Mouse (Mus musculus) limb, embryonic 14.5 days (tissue): Measurements from ENCODE around the gene Hnrnpab. TPM values are rescaled to one million over a fixed set of nuclear protein-coding genes. Genes with fewer than 3 reads are reported as not detected.

ENCODE experiments used
- ATAC-seq: fragments of 200-750 bp; cut with Nextera tagmentation; 2 replicates; pipeline ENCODE4 v1.8.0; 2017; ENCODE audit warnings: low read depth, moderate number of reproducible peaks, moderate TSS enrichment; ENCODE audit not compliant: low FRiP score
- DNase-seq: peaks from one replicate; pipeline ENCODE4 v3.0.0-alpha.2; 2015; ENCODE audit warnings: low spot score
- H3K27ac ChIP-seq: fragments of 300-500 bp; sonication (generic); replicated peaks from 2 replicates; pipeline ENCODE4 v1.5.1; 2014; ENCODE audit warnings: low read depth, mild to moderate bottlenecking, low read length, moderate library complexity, mixed read lengths
- H3K27me3 ChIP-seq: fragments of 300-500 bp; sonication (generic); 2 replicates; pipeline ENCODE4 v1.6.1; 2014; ENCODE audit warnings: low read length, mixed read lengths; ENCODE audit not compliant: control insufficient read depth, insufficient read depth
- H3K36me3 ChIP-seq: fragments of 300-500 bp; sonication (generic); 2 replicates; pipeline ENCODE4 v1.6.1; 2014; ENCODE audit warnings: mild to moderate bottlenecking, low read length, moderate library complexity, mixed read lengths; ENCODE audit not compliant: control insufficient read depth, insufficient read depth
- H3K4me1 ChIP-seq: fragments of 300-500 bp; sonication (generic); 2 replicates; pipeline ENCODE4 v1.6.1; 2014; ENCODE audit warnings: antibody characterized with exemption, low read length, mixed read lengths; ENCODE audit not compliant: control insufficient read depth, insufficient read depth
- H3K4me2 ChIP-seq: fragments of 300-500 bp; sonication (generic); replicated peaks from 2 replicates; pipeline ENCODE4 v1.6.1; 2014; ENCODE audit warnings: low read depth, mild to moderate bottlenecking, low read length, moderate library complexity; ENCODE audit not compliant: severe bottlenecking
- H3K4me3 ChIP-seq: fragments of 300-500 bp; sonication (generic); replicated peaks from 2 replicates; pipeline ENCODE4 v1.5.1; 2014; ENCODE audit warnings: low read length
- H3K9ac ChIP-seq: fragments of 300-500 bp; sonication (generic); 2 replicates; pipeline ENCODE4 v1.6.1; 2014; ENCODE audit warnings: mild to moderate bottlenecking, low read depth, low read length, moderate library complexity; ENCODE audit not compliant: severe bottlenecking
- H3K9me3 ChIP-seq: fragments of 300-500 bp; sonication (generic); 2 replicates; pipeline ENCODE4 v1.6.1; 2016; ENCODE audit warnings: low read length; ENCODE audit not compliant: control insufficient read depth
- POLR2A ChIP-seq: fragments of 200-500 bp; IDR thresholded peaks from 2 replicates; pipeline ENCODE4 v1.8.0; 2012; ENCODE audit warnings: inconsistent platforms, mild to moderate bottlenecking, moderate library complexity, borderline replicate concordance; ENCODE audit not compliant: insufficient read depth, insufficient read length; ENCODE audit errors: extremely low read depth
- WGBS: fragments of 180-500 bp; shearing (Covaris S2); extraction: QIAGEN DNeasy Blood & Tissue Kit; methylation state at CpG from one replicate; pipeline ENCODE4 v1.1.7; 2014; 5-methylcytosine and 5-hydroxymethylcytosine counted together
- polyA plus RNA-seq, 2 experiments: library from polyadenylated mRNA; depleted of rRNA in 1 of 2; stranded (reverse) in 1 of 2; unstranded in 1 of 2; fragments of >200 nt; fragmentation: Nextera tagmentation in 1 of 2; extraction: Ambion mirVana in 1 of 2; gene quantifications; 2 replicates each; pipeline versions ENCODE4 v1.2.1 to v1.2.3; 2012 to 2014

Gene Hnrnpab
- polyA plus RNA-seq, 2 experiments, result 480 to 516 TPM

DNA sequence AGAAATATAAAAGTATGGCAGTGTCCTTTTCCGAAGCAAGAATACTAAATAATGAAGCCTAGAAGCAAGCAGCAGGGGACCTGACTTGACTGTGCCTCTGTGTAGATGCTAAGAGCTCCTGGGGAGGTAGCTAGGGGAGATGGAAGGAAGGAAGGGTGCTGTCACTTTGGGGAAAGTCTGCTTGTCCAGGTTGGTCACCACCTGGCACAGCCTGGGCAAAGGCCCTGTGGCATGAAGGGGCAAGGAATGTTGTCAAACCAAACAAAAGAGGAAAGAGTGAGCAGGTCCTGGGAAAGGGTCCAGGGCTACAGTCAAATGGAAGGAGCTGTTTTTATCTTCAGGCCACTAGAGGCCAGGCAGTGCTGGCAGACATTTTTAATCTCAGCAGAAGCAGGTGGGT lies 19.6 kb downstream of the Hnrnpab start:
- H3K27me3 ChIP-seq, result no peaks in the 10 kb centered on the region
- 91% methylated on average over 1 of the region's 1 CpGs for WGBS
- peaks cover 8% of the 10 kb centered on the region for H3K4me1 ChIP-seq
- H3K27ac ChIP-seq, result no peak overlapping the region
- no peak overlapping the region for H3K9ac ChIP-seq
- no peak for TF ChIP-seq POLR2A
- H3K4me3 ChIP-seq, result no peak overlapping the region
- H3K36me3 ChIP-seq, result peaks cover 59% of the 10 kb centered on the region
- H3K4me2 ChIP-seq, result no peak overlapping the region
- ATAC-seq, result no peak
- DNase-seq, result no peak
- H3K9me3 ChIP-seq, result no peaks in the 10 kb centered on the region

GRCm38 (mm10) chr11:51586411-51586810 lies 20.2 kb downstream of the Hnrnpab start:
- DNase-seq, result no peak
- Histone ChIP-seq H3K4me1 (peaks cover 8% of the 10 kb centered on the region), H3K27me3 (no peaks in the 10 kb centered on the region), H3K36me3 (peaks cover 52% of the 10 kb centered on the region), H3K9me3 (no peaks in the 10 kb centered on the region), H3K9ac (no peak overlapping the region), H3K27ac (no peak overlapping the region), H3K4me3 (no peak overlapping the region), H3K4me2 (no peak overlapping the region)
- WGBS, result 90% methylated on average over 13 of the region's 13 CpGs
- ATAC-seq, result no peak
- TF ChIP-seq POLR2A, result no peak

- peaks cover 47% of the 10 kb centered on the region for H3K36me3 ChIP-seq
- H3K4me2 ChIP-seq, result peak overlapping the region; percentile 85
- DNase-seq (no peak), ATAC-seq (no peak)
- H3K9ac ChIP-seq, result peak overlapping the region; percentile 86
- H3K4me3 ChIP-seq, result peak overlapping the region; percentile 65
- peaks cover 8% of the 10 kb centered on the region for H3K4me1 ChIP-seq
- no peak for TF ChIP-seq POLR2A
- no peaks in the 10 kb centered on the region for H3K9me3 ChIP-seq
- 58% methylated on average over 8 of the region's 8 CpGs for WGBS
- no peaks in the 10 kb centered on the region for H3K27me3 ChIP-seq
- no peak overlapping the region for H3K27ac ChIP-seq
Observed at GRCm38 (mm10) chr11:51585608-51586252, 20.9 kb downstream of the Hnrnpab start.

DNA sequence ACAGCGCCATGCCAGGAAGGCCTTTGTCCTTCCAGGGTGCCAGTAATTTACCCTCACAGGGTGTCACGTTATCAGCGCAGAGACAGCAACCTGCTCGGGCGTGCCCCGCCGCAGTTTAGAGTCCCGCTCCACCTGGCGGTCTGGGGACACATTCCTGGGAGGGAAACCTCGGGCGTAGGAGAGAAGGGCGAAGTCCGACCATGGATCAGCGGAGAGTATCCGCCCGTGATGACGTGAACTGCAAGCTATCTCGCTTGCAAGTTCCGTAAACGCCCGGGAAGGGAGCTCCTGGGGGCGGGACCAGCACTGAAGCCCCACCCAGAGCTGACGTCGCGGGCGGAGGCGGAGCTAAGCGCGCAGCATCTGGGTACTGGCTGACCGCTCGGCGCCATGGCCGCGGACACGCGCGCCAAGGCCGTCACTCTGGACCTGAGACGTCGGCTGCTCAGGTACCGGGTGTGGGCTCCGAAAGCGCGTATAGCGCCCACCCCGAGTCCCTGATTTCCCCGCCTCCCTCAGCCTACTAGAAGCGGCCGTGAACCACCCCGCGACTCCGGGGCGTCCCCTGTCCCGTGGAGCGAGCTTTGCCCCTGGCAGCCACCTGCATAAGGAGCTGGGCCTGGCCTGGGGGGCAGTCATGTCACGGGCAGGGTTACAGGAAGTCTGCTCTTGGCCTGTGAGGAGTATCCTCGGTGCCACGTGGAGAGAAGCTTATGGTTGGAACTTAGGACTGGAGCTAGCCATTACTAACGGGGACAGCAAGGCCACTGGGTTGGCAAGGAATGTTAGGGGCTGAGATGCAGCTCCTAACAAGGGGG lies 22.0 kb downstream of the Hnrnpab start, which contains the start of gene Phykpl:
Phykpl (plus strand) TSS at position 327 of the 818 bp plus-strand sequence.
- H3K4me2 ChIP-seq, result peak within 1 kb of the TSS; percentile 85
- TF ChIP-seq POLR2A, result peak; percentile 83; the same call in 1 of the 2 replicates
- H3K27me3 ChIP-seq, result no peaks in the 10 kb centered on the region
- no peaks in the 10 kb centered on the region for H3K9me3 ChIP-seq
- peak within 1 kb of the TSS; percentile 65 for H3K4me3 ChIP-seq
- DNase-seq (peak; percentile 96), ATAC-seq (peak; percentile 95)
- H3K36me3 ChIP-seq, result peaks cover 38% of the 10 kb centered on the region
- peak within 1 kb of the TSS; percentile 86 for H3K9ac ChIP-seq
- peaks cover 8% of the 10 kb centered on the region for H3K4me1 ChIP-seq
- under 1% methylated on average over 52 of the region's 59 CpGs for WGBS
- H3K27ac ChIP-seq, result peak within 1 kb of the TSS; percentile 92

GRCm38 (mm10) chr11:51584057-51584430 lies 22.6 kb downstream of the Hnrnpab start:
- TF ChIP-seq POLR2A, result no peak
- WGBS, result 19% methylated on average over 9 of the region's 9 CpGs
- Histone ChIP-seq H3K4me2 (peak overlapping the region; percentile 85), H3K27me3 (no peaks in the 10 kb centered on the region), H3K9ac (peak overlapping the region; percentile 86), H3K4me1 (peaks cover 8% of the 10 kb centered on the region), H3K4me3 (peak overlapping the region; percentile 65), H3K36me3 (peaks cover 33% of the 10 kb centered on the region), H3K9me3 (no peaks in the 10 kb centered on the region), H3K27ac (peak overlapping the region; percentile 92)
- ATAC-seq (no peak), DNase-seq (no peak)
